Mouse (Mus musculus) brain, embryonic 14.5 days (tissue): ENCODE data around the gene Thumpd3.
A peak's percentile ranks its signal among the peaks of the same experiment; 100 is the strongest.

Source experiments
- CTCF ChIP-seq: fragments of 200-500 bp; IDR thresholded peaks from 2 replicates; pipeline ENCODE4 v1.5.1; 2012; ENCODE audit warnings: inconsistent platforms, mild to moderate bottlenecking, moderate library complexity, borderline replicate concordance; ENCODE audit not compliant: insufficient read depth, insufficient read length; ENCODE audit errors: extremely low read depth
- POLR2A ChIP-seq: fragments of 200-500 bp; IDR thresholded peaks from 2 replicates; pipeline ENCODE4 v1.6.1; 2012; ENCODE audit warnings: mild to moderate bottlenecking, inconsistent platforms, borderline replicate concordance; ENCODE audit not compliant: poor library complexity, insufficient read depth, insufficient read length, severe bottlenecking; ENCODE audit errors: extremely low read depth

DNA sequence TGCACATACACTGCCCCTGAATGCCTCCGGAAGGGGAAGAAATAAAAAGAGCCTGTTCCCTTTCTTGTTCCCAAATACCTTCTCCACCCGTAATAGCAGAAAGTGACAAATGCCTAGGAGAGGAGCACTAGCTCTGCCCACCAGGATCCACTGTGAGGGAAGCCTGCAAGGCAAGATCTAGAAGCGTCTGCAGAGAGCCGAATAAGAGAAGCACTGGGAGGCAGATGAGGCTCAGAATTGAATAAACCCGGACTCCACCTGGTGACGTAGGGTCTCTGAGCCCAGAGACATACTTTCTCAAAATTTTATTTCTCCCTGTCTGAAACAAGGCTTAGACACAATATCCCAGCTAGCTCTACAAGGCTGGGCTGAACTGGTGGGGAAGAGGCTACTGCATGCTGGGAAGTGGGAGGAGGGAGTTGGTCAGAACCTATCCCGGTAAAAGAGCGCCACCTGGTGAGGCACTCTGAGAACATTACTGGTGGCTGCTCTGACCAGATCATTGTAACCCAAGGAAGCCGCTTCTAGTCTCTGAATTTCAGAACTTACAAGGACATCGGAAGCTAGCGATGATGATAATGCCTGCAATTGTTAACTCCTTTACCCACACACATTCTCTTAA, 45.2 kb upstream of the Thumpd3 start:
- peak; percentile 93 for TF ChIP-seq CTCF
- no peak for TF ChIP-seq POLR2A
